Mouse (Mus musculus) bone marrow, adult 2 months (tissue): ENCODE results near the gene Orc5.

ENCODE experiments used
- CTCF ChIP-seq: fragments of 200-500 bp; IDR thresholded peaks from 2 replicates; pipeline ENCODE4 v1.5.1; 2011; ENCODE audit warnings: low read length, control low read depth; ENCODE audit not compliant: control insufficient read depth, insufficient read depth
- POLR2A ChIP-seq: fragments of 200-500 bp; IDR thresholded peaks from 2 replicates; pipeline ENCODE4 v1.6.1; 2011; ENCODE audit warnings: low read depth, mild to moderate bottlenecking, control low read depth, low read length, borderline replicate concordance; ENCODE audit not compliant: control insufficient read depth

DNA sequence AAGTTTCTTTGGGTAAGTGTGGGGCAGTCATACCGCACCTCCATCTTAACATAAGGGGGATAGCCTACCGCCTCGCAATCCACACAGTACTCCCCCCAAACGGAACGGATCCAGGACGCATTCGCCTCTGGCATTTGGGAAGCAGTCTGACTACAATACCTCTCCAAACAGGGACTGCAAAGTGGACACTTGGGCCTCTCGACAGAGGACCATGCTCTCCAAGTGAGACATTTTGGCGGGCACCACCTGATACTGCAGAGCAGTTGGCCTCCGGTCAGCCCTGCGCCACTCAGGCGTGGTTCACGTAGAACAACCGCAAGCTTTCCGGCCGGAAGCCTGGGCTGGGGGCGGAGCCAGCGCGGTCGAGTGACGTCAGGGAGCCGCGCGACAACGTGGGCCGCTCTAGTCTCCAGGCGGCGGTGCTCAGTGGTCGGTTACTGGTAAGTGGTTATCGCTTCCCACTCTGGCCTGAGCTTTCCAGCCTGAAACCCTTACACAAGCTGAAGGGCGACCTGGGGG is at the start of gene Orc5:
- peak; percentile 96 for TF ChIP-seq POLR2A
- TF ChIP-seq CTCF = no peak
